21 mouse cellular contexts compared by ENCODE assay signal in the genomic region with DNA sequence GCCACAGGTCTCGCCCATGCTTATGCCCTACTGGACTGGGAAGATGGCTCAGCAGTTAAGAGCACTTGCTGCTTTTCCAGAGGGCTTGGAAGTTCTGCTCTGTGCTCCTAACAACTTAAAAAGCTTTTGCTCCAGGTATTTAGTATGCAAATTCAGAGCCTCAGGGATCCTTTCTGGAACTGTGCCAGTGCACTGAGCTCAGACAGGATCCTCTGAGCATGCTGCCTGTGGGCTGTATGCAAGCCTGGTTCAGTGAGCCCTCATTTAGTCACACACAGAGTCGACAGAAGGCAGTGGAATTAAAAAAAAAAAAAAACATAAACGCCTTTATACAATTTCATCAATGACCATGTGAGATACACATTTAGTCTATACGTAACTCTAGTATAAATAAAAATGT. TPM values are rescaled to one million over a fixed set of nuclear protein-coding genes. Genes with fewer than 3 reads are reported as not detected.
DNase-seq lines count a peak whose midpoint lies in the region; ATAC-seq and TF ChIP-seq lines count a peak whose summit lies in the region.
"Had no signal": no experiment of that assay in that cellular context is flagged by ENCODE, and none has a peak within 500 bp of the region (broad histone marks: within the 10 kb centered on the region; RNA-seq: fewer than 3 reads in every experiment).

No protein-coding gene starts in this region.

- H3K4me3 ChIP-seq in forebrain, embryonic 14.5 days (ENCODE audit: low read depth, low read length): no peak overlapping the region
- H3K4me3 ChIP-seq in forebrain, embryonic 15.5 days: no peak overlapping the region
- no peak overlapping the region for H3K4me3 ChIP-seq in hindbrain, postnatal 0 days (ENCODE audit: low read length)
- no peak overlapping the region for H3K4me3 ChIP-seq in hindbrain, embryonic 11.5 days (ENCODE audit: low read depth, low read length)
- no peak overlapping the region for H3K4me3 ChIP-seq in midbrain, postnatal 0 days (ENCODE audit: low read depth, low read length)
- H3K4me3 ChIP-seq in midbrain, embryonic 11.5 days (ENCODE audit: low read depth, low read length): no peak overlapping the region
- H3K4me3 ChIP-seq: forebrain, embryonic 10.5 days; heart, embryonic 10.5 days; lung, embryonic 15.5 days; midbrain, embryonic 13.5 days; myocyte had no signal

- no peaks in the 10 kb centered on the region for H3K9me3 ChIP-seq in forebrain, embryonic 14.5 days (replicated peaks; ENCODE audit: control insufficient read depth, low read length)
- no peaks in the 10 kb centered on the region for H3K9me3 ChIP-seq in forebrain, embryonic 15.5 days
- H3K9me3 ChIP-seq in hindbrain, postnatal 0 days (ENCODE audit: low read length): no peaks in the 10 kb centered on the region
- no peaks in the 10 kb centered on the region for H3K9me3 ChIP-seq in hindbrain, embryonic 11.5 days (ENCODE audit: control insufficient read depth, low read length)
- no peaks in the 10 kb centered on the region for H3K9me3 ChIP-seq in midbrain, postnatal 0 days (ENCODE audit: low read length)
- H3K9me3 ChIP-seq in midbrain, embryonic 11.5 days (ENCODE audit: control insufficient read depth, low read length): no peaks in the 10 kb centered on the region
- H3K9me3 ChIP-seq: forebrain, embryonic 10.5 days; heart, embryonic 10.5 days; lung, embryonic 15.5 days; midbrain, embryonic 13.5 days had no signal

- peak; percentile 46; the same call in 1 of the 2 replicates for ATAC-seq in forebrain, embryonic 14.5 days
- no peak for ATAC-seq in forebrain, embryonic 15.5 days (replicated peaks)
- no peak for ATAC-seq in hindbrain, postnatal 0 days
- no peak for ATAC-seq in hindbrain, embryonic 11.5 days (ENCODE audit: low FRiP score)
- no peak for ATAC-seq in midbrain, postnatal 0 days (ENCODE audit: low FRiP score)
- no peak for ATAC-seq in midbrain, embryonic 11.5 days (ENCODE audit: low FRiP score)
- ATAC-seq: midbrain, embryonic 13.5 days had no signal

- H3K4me2 ChIP-seq in forebrain, embryonic 14.5 days (ENCODE audit: low read length): no peak overlapping the region
- no peak overlapping the region for H3K4me2 ChIP-seq in forebrain, embryonic 15.5 days (replicated peaks)
- no peak overlapping the region for H3K4me2 ChIP-seq in hindbrain, postnatal 0 days (ENCODE audit: low read depth, low read length)
- H3K4me2 ChIP-seq in hindbrain, embryonic 11.5 days (replicated peaks; ENCODE audit: low read depth, low read length): no peak overlapping the region
- H3K4me2 ChIP-seq in midbrain, postnatal 0 days (ENCODE audit: low read depth, low read length, poor library complexity, severe bottlenecking): no peak overlapping the region
- no peak overlapping the region for H3K4me2 ChIP-seq in midbrain, embryonic 11.5 days
- H3K4me2 ChIP-seq: lung, embryonic 15.5 days; midbrain, embryonic 13.5 days had no signal

- H3K36me3 ChIP-seq in forebrain, embryonic 14.5 days (ENCODE audit: control insufficient read depth, insufficient read depth, low read length): no peaks in the 10 kb centered on the region
- no peaks in the 10 kb centered on the region for H3K36me3 ChIP-seq in forebrain, embryonic 15.5 days
- no peaks in the 10 kb centered on the region for H3K36me3 ChIP-seq in hindbrain, postnatal 0 days (ENCODE audit: insufficient read depth, low read length)
- no peaks in the 10 kb centered on the region for H3K36me3 ChIP-seq in hindbrain, embryonic 11.5 days (ENCODE audit: control insufficient read depth, insufficient read depth, low read length)
- H3K36me3 ChIP-seq in midbrain, postnatal 0 days (ENCODE audit: insufficient read depth, low read length): no peaks in the 10 kb centered on the region
- H3K36me3 ChIP-seq in midbrain, embryonic 11.5 days (ENCODE audit: control insufficient read depth, insufficient read depth, low read length): no peaks in the 10 kb centered on the region
- H3K36me3 ChIP-seq: forebrain, embryonic 10.5 days; lung, embryonic 15.5 days; midbrain, embryonic 13.5 days had no signal

- no peak overlapping the region for H3K27ac ChIP-seq in forebrain, embryonic 14.5 days (ENCODE audit: low read depth, low read length)
- no peak overlapping the region for H3K27ac ChIP-seq in forebrain, embryonic 15.5 days (replicated peaks)
- no peak overlapping the region for H3K27ac ChIP-seq in hindbrain, postnatal 0 days
- no peak overlapping the region for H3K27ac ChIP-seq in hindbrain, embryonic 11.5 days (ENCODE audit: low read depth, low read length)
- H3K27ac ChIP-seq in midbrain, postnatal 0 days (ENCODE audit: low read depth, low read length): no peak overlapping the region
- no peak overlapping the region for H3K27ac ChIP-seq in midbrain, embryonic 11.5 days (ENCODE audit: low read depth, low read length)
- H3K27ac ChIP-seq: forebrain, embryonic 10.5 days; heart, embryonic 10.5 days; liver, embryonic 14.5 days; lung, embryonic 15.5 days; midbrain, embryonic 13.5 days; stomach, postnatal 0 days had no signal

- H3K9ac ChIP-seq in forebrain, embryonic 14.5 days (ENCODE audit: low read length): no peak overlapping the region
- no peak overlapping the region for H3K9ac ChIP-seq in forebrain, embryonic 15.5 days (replicated peaks)
- H3K9ac ChIP-seq in hindbrain, postnatal 0 days (replicated peaks; ENCODE audit: low read length): no peak overlapping the region
- no peak overlapping the region for H3K9ac ChIP-seq in hindbrain, embryonic 11.5 days (ENCODE audit: low read depth, low read length)
- H3K9ac ChIP-seq in midbrain, postnatal 0 days (replicated peaks; ENCODE audit: low read length, poor library complexity, severe bottlenecking): no peak overlapping the region
- H3K9ac ChIP-seq in midbrain, embryonic 11.5 days (ENCODE audit: low read length): no peak overlapping the region
- H3K9ac ChIP-seq: liver, embryonic 14.5 days; lung, embryonic 15.5 days; midbrain, embryonic 13.5 days had no signal

- no peaks in the 10 kb centered on the region for H3K4me1 ChIP-seq in forebrain, embryonic 14.5 days (ENCODE audit: control insufficient read depth, insufficient read depth, low read length)
- no peaks in the 10 kb centered on the region for H3K4me1 ChIP-seq in forebrain, embryonic 15.5 days
- no peaks in the 10 kb centered on the region for H3K4me1 ChIP-seq in hindbrain, postnatal 0 days (ENCODE audit: insufficient read depth, low read length)
- H3K4me1 ChIP-seq in hindbrain, embryonic 11.5 days (replicated peaks; ENCODE audit: control insufficient read depth, insufficient read depth, low read length): no peaks in the 10 kb centered on the region
- no peaks in the 10 kb centered on the region for H3K4me1 ChIP-seq in midbrain, postnatal 0 days (ENCODE audit: insufficient read depth, low read length)
- H3K4me1 ChIP-seq in midbrain, embryonic 11.5 days (ENCODE audit: control insufficient read depth, insufficient read depth, low read length): no peaks in the 10 kb centered on the region
- H3K4me1 ChIP-seq: forebrain, embryonic 10.5 days; heart, embryonic 10.5 days; lung, embryonic 15.5 days; midbrain, embryonic 13.5 days had no signal

- peak; percentile 52 for DNase-seq in forebrain, embryonic 14.5 days (ENCODE audit: low spot score)
- DNase-seq in hindbrain, postnatal 0 days (ENCODE audit: low spot score): peak; percentile 64
- no peak for DNase-seq in hindbrain, embryonic 11.5 days (ENCODE audit: low spot score)
- DNase-seq in midbrain, postnatal 0 days (ENCODE audit: low spot score): peak; percentile 50
- no peak for DNase-seq in midbrain, embryonic 11.5 days (ENCODE audit: low spot score, missing footprints)
- DNase-seq in ZHBTc4 (ENCODE audit: low read depth, low spot score): peak; percentile 50
- DNase-seq in urinary bladder, postnatal 25 days (ENCODE audit: low spot score): no peak
- DNase-seq: adrenal gland, adult 2 months; cerebellum, adult 9-11 months; embryo, embryonic 11 days; gastrocnemius, postnatal 36 days; kidney, adult 2 months had no signal

- 65% methylated on average over 4 of the region's 4 CpGs for WGBS in forebrain, embryonic 14.5 days
- WGBS in forebrain, embryonic 15.5 days: 52% methylated on average over 4 of the region's 4 CpGs
- WGBS in hindbrain, postnatal 0 days: 55% methylated on average over 4 of the region's 4 CpGs
- 77% methylated on average over 4 of the region's 4 CpGs for WGBS in hindbrain, embryonic 11.5 days
- WGBS in midbrain, postnatal 0 days: 57% methylated on average over 4 of the region's 4 CpGs
- WGBS in midbrain, embryonic 11.5 days: 80% methylated on average over 4 of the region's 4 CpGs

- TF ChIP-seq CTCF in hindbrain, postnatal 0 days (IDR thresholded peaks at IDR 0.05; ENCODE audit: low read depth): no peak
- TF ChIP-seq CTCF in midbrain, postnatal 0 days (IDR thresholded peaks at IDR 0.05): no peak

- no peaks in the 10 kb centered on the region for H3K27me3 ChIP-seq in forebrain, embryonic 14.5 days (replicated peaks; ENCODE audit: control insufficient read depth, insufficient read depth, low read length)
- no peaks in the 10 kb centered on the region for H3K27me3 ChIP-seq in forebrain, embryonic 15.5 days
- H3K27me3 ChIP-seq in hindbrain, postnatal 0 days (ENCODE audit: insufficient read depth, low read length): no peaks in the 10 kb centered on the region
- no peaks in the 10 kb centered on the region for H3K27me3 ChIP-seq in hindbrain, embryonic 11.5 days (ENCODE audit: control insufficient read depth, insufficient read depth, low read length)
- H3K27me3 ChIP-seq in midbrain, postnatal 0 days (ENCODE audit: insufficient read depth, low read length): no peaks in the 10 kb centered on the region
- H3K27me3 ChIP-seq in midbrain, embryonic 11.5 days (ENCODE audit: control insufficient read depth, insufficient read depth, low read length): no peaks in the 10 kb centered on the region
- H3K27me3 ChIP-seq: CH12.LX; lung, embryonic 15.5 days; midbrain, embryonic 13.5 days had no signal

RNA-seq across cellular contexts. Expression of a gene that starts 17.5 kb away (rescaled TPM):
- 25.5 TPM in 2 replicates for polyA plus RNA-seq in forebrain, embryonic 14.5 days (2014; fragmentation: Nextera tagmentation; extraction: Ambion mirVana)
- 21.5 and 22.6 TPM in 2 replicates for polyA plus RNA-seq in forebrain, embryonic 15.5 days (2015; fragmentation: Nextera tagmentation; extraction: Ambion mirVana)
- total RNA-seq in hindbrain, postnatal 0 days (2014; rRNA removed): 23.8 and 23.9 TPM in 2 replicates
- polyA plus RNA-seq in hindbrain, postnatal 0 days (2015; fragmentation: Nextera tagmentation; extraction: Ambion mirVana): 30.3 and 31.7 TPM in 2 replicates
- polyA plus RNA-seq in hindbrain, embryonic 11.5 days (2014; fragmentation: Nextera tagmentation; extraction: Ambion mirVana): 46.3 and 60.0 TPM in 2 replicates
- 23.9 and 26.8 TPM in 2 replicates for total RNA-seq in midbrain, postnatal 0 days (2014; rRNA removed)
- 23.3 and 29.2 TPM in 2 replicates for polyA plus RNA-seq in midbrain, postnatal 0 days (2015; fragmentation: Nextera tagmentation; extraction: Ambion mirVana)
- 52.7 and 59.7 TPM in 2 replicates for polyA plus RNA-seq in midbrain, embryonic 11.5 days (2014; fragmentation: Nextera tagmentation; extraction: Ambion mirVana)

Comparison
In these comparisons a context has a peak if more than half of its experiments do, and no peak if none do; other contexts are left out.
1. DNase-seq: peak in forebrain, embryonic 14.5 days (single experiment), hindbrain, postnatal 0 days (single experiment), midbrain, postnatal 0 days (single experiment) and ZHBTc4 (single experiment); none in hindbrain, embryonic 11.5 days (single experiment), midbrain, embryonic 11.5 days (single experiment) and urinary bladder, postnatal 25 days (single experiment).